Mouse (Mus musculus): ENCODE results near the gene Brsk2.

DNA sequence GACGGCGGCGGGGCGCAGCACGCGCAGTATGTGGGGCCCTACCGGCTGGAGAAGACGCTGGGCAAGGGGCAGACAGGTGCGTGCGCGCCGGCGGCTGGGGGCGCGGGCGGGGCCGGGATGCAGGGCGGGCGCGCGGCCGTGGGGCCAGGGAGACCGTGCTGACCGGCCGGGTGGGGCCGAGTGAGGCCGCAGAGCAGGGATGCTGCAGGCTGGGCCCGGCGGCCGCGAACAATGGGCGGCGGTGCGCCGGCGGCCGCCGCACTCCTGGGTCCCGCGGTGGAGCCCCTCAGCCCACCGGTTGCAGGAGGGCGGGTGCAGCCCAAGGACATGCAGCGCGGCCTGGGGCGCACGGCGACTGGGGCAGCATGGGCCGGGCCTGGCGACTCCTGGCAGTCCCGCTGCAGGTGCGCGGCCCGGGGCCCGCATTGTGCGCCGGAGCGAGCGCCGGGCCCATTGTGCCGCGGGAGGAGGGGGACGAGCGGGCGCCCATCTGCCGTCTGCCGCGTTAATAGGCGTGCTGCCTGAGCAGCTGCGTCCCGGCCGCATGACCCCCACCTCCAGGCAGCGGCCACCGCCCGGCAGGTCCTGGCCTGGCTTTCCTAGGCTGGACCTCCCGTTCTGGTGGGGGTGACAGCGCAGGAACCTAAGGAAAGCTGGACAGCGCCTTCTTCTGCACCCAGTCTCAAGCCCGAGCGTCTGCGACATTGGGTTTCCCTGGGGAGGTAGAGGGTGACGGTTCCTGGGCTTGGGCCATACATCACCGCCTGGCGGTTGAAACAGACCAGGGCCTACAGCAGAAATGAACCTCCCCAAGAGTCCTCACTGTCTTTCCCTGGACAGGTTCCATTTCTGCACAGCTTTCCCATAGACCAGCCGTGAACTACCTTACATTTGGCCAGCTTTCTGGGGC lies 808 bp downstream of the Brsk2 start:
- TF ChIP-seq CTCF (IDR thresholded peaks at IDR 0.05; ENCODE audit: low read depth) (no peak), EP300 (IDR thresholded peaks at IDR 0.05; ENCODE audit: low read depth) (no peak)
